Mouse (Mus musculus) kidney, postnatal 0 days (tissue): Measurements from ENCODE around the gene Nat9. TPM values are rescaled to one million over a fixed set of nuclear protein-coding genes. Genes with fewer than 3 reads are reported as not detected.

Experiments used
- ATAC-seq: fragments of 200-750 bp; cut with Nextera tagmentation; replicated peaks from 2 replicates; pipeline ENCODE4 v1.8.0; 2017; ENCODE audit warnings: low read depth, moderate number of reproducible peaks, moderate TSS enrichment, moderate library complexity; ENCODE audit not compliant: low FRiP score
- DNase-seq: peaks from one replicate; pipeline ENCODE4 v3.0.0-alpha.2; 2016; ENCODE audit warnings: low spot score
- H3K27ac ChIP-seq: fragments of 300-500 bp; sonication (generic); 2 replicates; pipeline ENCODE4 v1.5.1; 2014; ENCODE audit warnings: mild to moderate bottlenecking
- H3K27me3 ChIP-seq: fragments of 300-500 bp; sonication (generic); 2 replicates; pipeline ENCODE4 v1.6.1; 2014; ENCODE audit warnings: low read length, mixed read lengths; ENCODE audit not compliant: insufficient read depth
- H3K36me3 ChIP-seq: fragments of 300-500 bp; sonication (generic); 2 replicates; pipeline ENCODE4 v1.6.1; 2014; ENCODE audit warnings: low read length, mixed read lengths; ENCODE audit not compliant: insufficient read depth
- H3K4me1 ChIP-seq: fragments of 300-500 bp; sonication (generic); replicated peaks from 2 replicates; pipeline ENCODE4 v1.6.1; 2014; ENCODE audit warnings: antibody characterized with exemption, low read length, mixed read lengths; ENCODE audit not compliant: insufficient read depth
- H3K4me2 ChIP-seq: fragments of 300-500 bp; sonication (generic); 2 replicates; pipeline ENCODE4 v1.6.1; 2014; ENCODE audit warnings: mild to moderate bottlenecking, low read length, moderate library complexity, mixed read lengths
- H3K4me3 ChIP-seq: fragments of 300-500 bp; sonication (generic); replicated peaks from 2 replicates; pipeline ENCODE4 v1.5.1; 2014; ENCODE audit warnings: low read depth, low read length
- H3K9ac ChIP-seq: fragments of 300-500 bp; sonication (generic); 2 replicates; pipeline ENCODE4 v1.6.1; 2014; ENCODE audit warnings: low read depth, low read length
- H3K9me3 ChIP-seq: fragments of 300-500 bp; sonication (generic); replicated peaks from 2 replicates; pipeline ENCODE4 v1.6.1; 2016; ENCODE audit warnings: low read length, inconsistent platforms, mixed read lengths
- CTCF ChIP-seq: IDR thresholded peaks from 2 replicates; pipeline ENCODE4 v1.5.1; 2016; ENCODE audit warnings: antibody characterized with exemption, low read depth, mild to moderate bottlenecking, moderate library complexity
- WGBS: fragments of 180-500 bp; shearing (Covaris S2); extraction: QIAGEN DNeasy Blood & Tissue Kit; methylation state at CpG from one replicate; pipeline ENCODE4 v1.1.7; 2014; 5-methylcytosine and 5-hydroxymethylcytosine counted together
- polyA plus RNA-seq: library from polyadenylated mRNA; unstranded; fragments of >200 nt; fragmentation: Nextera tagmentation; extraction: Ambion mirVana; gene quantifications from 2 replicates; pipeline ENCODE4 v1.2.1, GENCODE M21; 2015

The Nat9 gene
- polyA plus RNA-seq, 1 experiment from 2014 or later: 26.8 TPM

- no peak for ATAC-seq
- Histone ChIP-seq H3K27ac (no peak overlapping the region), H3K4me3 (no peak overlapping the region), H3K9me3 (no peaks in the 10 kb centered on the region), H3K9ac (no peak overlapping the region), H3K27me3 (no peaks in the 10 kb centered on the region), H3K36me3 (no peaks in the 10 kb centered on the region), H3K4me2 (no peak overlapping the region), H3K4me1 (peaks cover 14% of the 10 kb centered on the region)
- 38% methylated on average over 10 of the region's 10 CpGs for WGBS
- DNase-seq: peak; percentile 84
- TF ChIP-seq CTCF: peak; percentile 89
Measured at GRCm38 (mm10) chr11:115160883-115161577, 26.6 kb downstream of the Nat9 start.

- peaks cover 9% of the 10 kb centered on the region; the same call in 1 of the 2 replicates for H3K4me1 ChIP-seq
- WGBS: 57% methylated on average over 11 of the region's 11 CpGs
- no peak overlapping the region for H3K4me3 ChIP-seq
- no peak overlapping the region for H3K9ac ChIP-seq
- no peaks in the 10 kb centered on the region for H3K9me3 ChIP-seq
- no peaks in the 10 kb centered on the region for H3K36me3 ChIP-seq
- no peaks in the 10 kb centered on the region for H3K27me3 ChIP-seq
- H3K4me2 ChIP-seq: no peak overlapping the region
- H3K27ac ChIP-seq: no peak overlapping the region
- peak; percentile 89 for TF ChIP-seq CTCF
- DNase-seq (peak; percentile 52), ATAC-seq (no peak)
Measured at GRCm38 (mm10) chr11:115160016-115160797, 27.5 kb downstream of the Nat9 start.

- H3K36me3 ChIP-seq: no peaks in the 10 kb centered on the region
- 27% methylated on average over 12 of the region's 12 CpGs for WGBS
- no peaks in the 10 kb centered on the region for H3K9me3 ChIP-seq
- H3K27ac ChIP-seq: no peak overlapping the region
- DNase-seq (no peak), ATAC-seq (no peak)
- no peak overlapping the region for H3K9ac ChIP-seq
- H3K27me3 ChIP-seq: no peaks in the 10 kb centered on the region
- H3K4me2 ChIP-seq: no peak overlapping the region
- peaks cover 7% of the 10 kb centered on the region; the same call in 1 of the 2 replicates for H3K4me1 ChIP-seq
- no peak overlapping the region for H3K4me3 ChIP-seq
- TF ChIP-seq CTCF: no peak
Measured at GRCm38 (mm10) chr11:115157933-115158719, 29.5 kb downstream of the Nat9 start.

GRCm38 (mm10) chr11:115155053-115155634 is 32.5 kb downstream of the Nat9 start:
- Histone ChIP-seq H3K4me2 (no peak overlapping the region), H3K4me3 (no peak overlapping the region), H3K27me3 (no peaks in the 10 kb centered on the region), H3K4me1 (peaks cover 3% of the 10 kb centered on the region; the same call in 1 of the 2 replicates), H3K9ac (no peak overlapping the region), H3K9me3 (no peaks in the 10 kb centered on the region), H3K36me3 (no peaks in the 10 kb centered on the region), H3K27ac (no peak overlapping the region)
- 8% methylated on average over 5 of the region's 5 CpGs for WGBS
- ATAC-seq (no peak), DNase-seq (no peak)
- no peak for TF ChIP-seq CTCF

- no peak overlapping the region for H3K9ac ChIP-seq
- H3K27me3 ChIP-seq: no peaks in the 10 kb centered on the region
- H3K4me3 ChIP-seq: peak overlapping the region; percentile 14; the same call in 1 of the 2 replicates
- DNase-seq: peak; percentile 84
- no peaks in the 10 kb centered on the region for H3K36me3 ChIP-seq
- under 1% methylated on average over 35 of the region's 35 CpGs for WGBS
- H3K9me3 ChIP-seq: no peaks in the 10 kb centered on the region
- peak overlapping the region; percentile 45 for H3K4me2 ChIP-seq
- peak; percentile 77 for ATAC-seq
- H3K27ac ChIP-seq: no peak overlapping the region
- peak; percentile 92 for TF ChIP-seq CTCF
- peaks cover 3% of the 10 kb centered on the region; the same call in 1 of the 2 replicates for H3K4me1 ChIP-seq
Measured at GRCm38 (mm10) chr11:115153699-115154292, 33.9 kb downstream of the Nat9 start.
